Mouse (Mus musculus) spleen, adult 2 months (tissue): ENCODE measurements at regions not wholly inside any gene's neighbourhood (a gene's known extent, or its start where the extent isn't known, plus 50 kb on each side); places are given as distances from the start of the nearest gene placed in this dataset.

ENCODE experiments used
- DNase-seq, 2 experiments: peaks; one replicate each; pipeline versions ENCODE4 v3.0.0 to v3.0.0-alpha.2; 2012 to 2021; ENCODE audit warnings: low spot score in 2 of 2, low read depth in 1 of 2
- H3K27ac ChIP-seq: fragments of 200-500 bp; 2 replicates; pipeline ENCODE4 v1.5.1; 2012; ENCODE audit warnings: low read length, inconsistent platforms; ENCODE audit not compliant: insufficient read depth
- H3K27me3 ChIP-seq: fragments of 200-500 bp; 2 replicates; pipeline ENCODE4 v1.6.1; 2012; ENCODE audit warnings: mild to moderate bottlenecking, moderate library complexity, low read length, inconsistent platforms; ENCODE audit not compliant: control insufficient read depth, insufficient read depth
- H3K36me3 ChIP-seq: fragments of 200-500 bp; 2 replicates; pipeline ENCODE4 v1.6.1; 2012; ENCODE audit warnings: mild to moderate bottlenecking, low read length, inconsistent platforms; ENCODE audit not compliant: control insufficient read depth, insufficient read depth
- H3K4me1 ChIP-seq: fragments of 200-500 bp; 2 replicates; pipeline ENCODE4 v1.6.1; 2011; ENCODE audit warnings: inconsistent platforms; ENCODE audit not compliant: control insufficient read depth, insufficient read depth, insufficient read length
- H3K4me3 ChIP-seq: fragments of 200-500 bp; 2 replicates; pipeline ENCODE4 v1.5.1; 2011; ENCODE audit warnings: mild to moderate bottlenecking, inconsistent platforms; ENCODE audit not compliant: insufficient read depth, insufficient read length; ENCODE audit errors: extremely low read depth
- CTCF ChIP-seq: fragments of 200-500 bp; IDR thresholded peaks from 2 replicates; pipeline ENCODE4 v1.5.1; 2011; ENCODE audit warnings: mild to moderate bottlenecking, inconsistent platforms; ENCODE audit not compliant: insufficient read depth, insufficient read length, insufficient replicate concordance; ENCODE audit errors: extremely low read depth
- POLR2A ChIP-seq: fragments of 200-500 bp; IDR thresholded peaks from 2 replicates; pipeline ENCODE4 v1.6.1; 2011; ENCODE audit warnings: low read depth, low read length, inconsistent platforms
- WGBS: fragments of 180-500 bp; shearing (Covaris S2); methylation state at CpG from one replicate; pipeline ENCODE4 v1.1.7; 2018; 5-methylcytosine and 5-hydroxymethylcytosine counted together

GRCm38 (mm10) chr16:90666271-90666986 is 60.8 kb downstream of the Mis18a start:
- Histone ChIP-seq H3K36me3 (no peaks in the 10 kb centered on the region), H3K27ac (no peak overlapping the region), H3K27me3 (no peaks in the 10 kb centered on the region), H3K4me1 (no peaks in the 10 kb centered on the region), H3K4me3 (no peak overlapping the region)
- 87% methylated on average over 11 of the region's 11 CpGs for WGBS
- DNase-seq, result no peak
- TF ChIP-seq CTCF, result no peak
- no peak for TF ChIP-seq POLR2A

GRCm38 (mm10) chr16:90664086-90664485 is 63.1 kb downstream of the Mis18a start:
- no peak for DNase-seq
- Histone ChIP-seq H3K27ac (no peak overlapping the region), H3K36me3 (no peaks in the 10 kb centered on the region), H3K27me3 (no peaks in the 10 kb centered on the region), H3K4me3 (no peak overlapping the region), H3K4me1 (no peaks in the 10 kb centered on the region)
- TF ChIP-seq CTCF, result no peak
- 84% methylated on average over 9 of the region's 9 CpGs for WGBS

GRCm38 (mm10) chr16:90658050-90658449 is 69.2 kb downstream of the Mis18a start:
- no peak overlapping the region for H3K4me3 ChIP-seq
- no peaks in the 10 kb centered on the region for H3K36me3 ChIP-seq
- H3K27ac ChIP-seq, result no peak overlapping the region
- H3K4me1 ChIP-seq, result no peaks in the 10 kb centered on the region
- H3K27me3 ChIP-seq, result no peaks in the 10 kb centered on the region
- no peak for DNase-seq
- TF ChIP-seq CTCF (no peak), POLR2A (no peak)
- WGBS, result 84% methylated on average over 7 of the region's 7 CpGs

GRCm38 (mm10) chr16:90657027-90657426 is 70.2 kb downstream of the Mis18a start:
- Histone ChIP-seq H3K27ac (no peak overlapping the region), H3K4me3 (no peak overlapping the region), H3K4me1 (no peaks in the 10 kb centered on the region), H3K36me3 (no peaks in the 10 kb centered on the region), H3K27me3 (no peaks in the 10 kb centered on the region)
- no peak for DNase-seq
- TF ChIP-seq CTCF, result no peak
- TF ChIP-seq POLR2A, result no peak
- WGBS, result 81% methylated on average over 9 of the region's 9 CpGs

- TF ChIP-seq POLR2A (no peak), CTCF (no peak)
- no peaks in the 10 kb centered on the region for H3K36me3 ChIP-seq
- WGBS, result 84% methylated on average over 16 of the region's 16 CpGs
- no peak overlapping the region for H3K4me3 ChIP-seq
- no peak overlapping the region for H3K27ac ChIP-seq
- DNase-seq, result no peak
- no peaks in the 10 kb centered on the region for H3K4me1 ChIP-seq
- no peaks in the 10 kb centered on the region for H3K27me3 ChIP-seq
Observed at GRCm38 (mm10) chr16:90656571-90657011, 70.6 kb downstream of the Mis18a start.

- no peak for DNase-seq
- Histone ChIP-seq H3K27me3 (no peaks in the 10 kb centered on the region), H3K36me3 (no peaks in the 10 kb centered on the region), H3K4me3 (no peak overlapping the region), H3K27ac (no peak overlapping the region), H3K4me1 (no peaks in the 10 kb centered on the region)
- 92% methylated on average over 5 of the region's 5 CpGs for WGBS
- TF ChIP-seq POLR2A (no peak), CTCF (no peak)
Observed at GRCm38 (mm10) chr16:90654853-90655252, 72.4 kb downstream of the Mis18a start.

DNA sequence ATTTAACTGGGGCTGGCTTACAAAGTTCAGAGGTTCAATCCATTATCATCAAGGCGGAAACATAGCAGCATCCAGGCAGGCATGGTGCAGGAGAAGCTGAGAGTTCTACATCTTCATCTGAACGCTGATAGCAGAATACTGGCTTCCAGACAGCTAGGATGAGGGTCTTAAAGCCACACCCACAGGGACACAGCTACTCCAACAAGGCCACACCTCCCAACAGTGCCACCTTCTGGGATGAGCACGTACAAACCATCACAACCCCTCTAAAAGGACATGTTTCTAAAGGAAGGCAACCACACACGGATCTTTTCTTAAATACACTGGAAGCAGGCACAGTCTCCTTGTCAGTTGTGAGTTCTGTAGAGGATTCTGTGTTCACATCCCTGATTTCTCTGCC is 74.4 kb downstream of the Mis18a start:
- Histone ChIP-seq H3K27ac (no peak overlapping the region), H3K4me1 (no peaks in the 10 kb centered on the region), H3K4me3 (no peak overlapping the region), H3K36me3 (no peaks in the 10 kb centered on the region), H3K27me3 (no peaks in the 10 kb centered on the region)
- DNase-seq, result no peak
- 66% methylated on average over 4 of the region's 4 CpGs for WGBS
- no peak for TF ChIP-seq POLR2A
- TF ChIP-seq CTCF, result no peak

DNA sequence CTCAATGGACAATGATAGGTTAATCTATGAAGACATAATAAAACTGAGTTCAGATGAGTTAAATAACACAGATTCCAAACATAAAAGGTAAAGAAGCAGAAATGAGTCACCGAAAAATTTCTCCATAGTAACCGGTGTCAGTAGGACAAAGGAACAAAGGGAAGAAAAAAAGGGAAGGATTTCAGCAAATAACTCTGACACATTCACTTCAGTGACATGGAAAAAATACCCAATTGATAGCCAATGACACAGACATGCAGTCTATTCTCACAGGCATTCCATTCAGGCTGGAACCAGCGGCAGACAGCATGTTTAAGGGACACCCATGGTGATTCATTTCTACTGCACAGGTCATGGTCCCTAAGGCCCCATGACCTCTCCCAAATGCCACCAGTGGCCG is 79.0 kb downstream of the Mis18a start:
- Histone ChIP-seq H3K36me3 (no peaks in the 10 kb centered on the region), H3K4me3 (no peak overlapping the region), H3K4me1 (no peaks in the 10 kb centered on the region), H3K27ac (no peak overlapping the region), H3K27me3 (no peaks in the 10 kb centered on the region)
- TF ChIP-seq CTCF, result no peak
- TF ChIP-seq POLR2A, result no peak
- 87% methylated on average over 4 of the region's 4 CpGs for WGBS
- DNase-seq, result no peak
